Mouse (Mus musculus): ENCODE measurements around the gene Mblac2. TPM values are rescaled to one million over a fixed set of nuclear protein-coding genes. Genes with fewer than 3 reads are reported as not detected.

The Mblac2 gene
- 19.0 TPM for polyA plus RNA-seq (2014; fragmentation: Illumina TruSeq; extraction: RNeasy Lipid Tissue Mini Kit (QIAGEN cat#74804); ENCODE audit: low read depth, low replicate concordance)

DNA sequence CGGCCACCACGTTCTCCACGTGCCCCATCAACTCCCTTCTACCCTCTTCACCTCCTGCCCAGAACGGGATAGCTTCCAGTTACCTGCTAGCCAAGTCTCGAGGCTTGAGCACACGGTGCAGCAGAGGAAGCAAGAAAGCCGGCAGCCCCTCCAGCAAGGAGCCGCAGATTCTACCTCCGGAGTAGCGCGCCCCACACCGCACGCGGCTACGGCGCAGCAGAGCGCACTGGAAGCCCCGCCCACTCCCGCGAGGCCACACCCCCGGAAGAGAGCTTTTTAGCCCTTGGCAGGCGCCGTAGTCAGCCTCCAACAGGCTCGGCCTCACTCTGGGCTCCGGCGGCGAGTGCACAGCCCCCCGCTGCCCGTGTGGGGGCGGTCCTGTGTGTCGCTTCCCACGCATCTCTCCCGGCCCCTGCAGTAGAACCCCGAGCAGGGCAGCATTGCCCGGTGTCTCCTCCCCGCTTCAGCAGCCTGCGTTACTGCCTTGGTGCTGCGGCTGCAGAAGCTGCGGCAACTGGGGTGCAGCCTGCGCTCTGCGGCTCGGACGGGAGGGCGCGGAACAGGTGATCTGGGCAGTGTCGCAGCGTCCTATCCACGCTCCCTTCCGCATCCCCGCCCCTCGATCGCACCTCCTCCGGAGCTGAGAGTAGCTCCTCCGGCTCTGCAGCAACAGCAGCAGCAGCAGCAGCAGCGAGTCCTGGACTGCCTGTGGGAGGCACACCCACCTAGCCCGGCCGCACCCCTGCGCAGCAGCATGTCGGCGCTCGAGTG lies at the start of gene Mblac2, which contains the start of gene Polr3g:
TSS of gene Mblac2 (plus strand) at position 567 of the 771 bp plus-strand sequence.
TSS of gene Polr3g (minus strand) at position 239 of the 771 bp plus-strand sequence.

DNA sequence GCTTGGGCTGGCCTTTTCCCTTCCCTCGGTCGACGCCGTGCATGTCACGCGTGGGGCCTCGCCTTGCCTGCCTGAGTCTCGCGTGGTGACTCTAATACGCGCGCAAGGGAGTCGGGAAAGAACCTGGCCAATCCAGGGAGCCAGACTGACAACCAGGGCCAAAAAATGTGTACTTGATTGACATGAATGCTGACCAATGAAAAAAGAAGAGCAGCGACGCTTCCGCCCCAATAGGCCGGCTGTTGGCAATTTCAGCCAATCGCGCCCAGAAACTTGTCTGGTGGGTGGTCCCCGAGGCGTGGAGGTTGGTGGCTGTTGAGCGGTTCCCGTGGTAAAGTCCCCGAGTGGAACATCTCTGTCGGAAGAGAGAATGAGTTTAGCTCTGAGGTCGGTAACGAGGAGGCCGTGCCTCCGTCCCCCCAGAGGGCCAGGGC lies 71.8 kb downstream of the Mblac2 start, which contains the start of gene Cetn3:
TSS of gene Cetn3 (plus strand) at position 107 of the 434 bp plus-strand sequence.

Other genes with a start within 250 kb of the Mblac2 start
- gene Adgrv1, start 78.2 kb upstream of the Mblac2 start, polyA plus RNA-seq (2014; fragmentation: Illumina TruSeq; extraction: RNeasy Lipid Tissue Mini Kit (QIAGEN cat#74804); ENCODE audit: low read depth, low replicate concordance) = 0.77 TPM
- 59.7 TPM for gene Lysmd3, start 53.7 kb upstream of the Mblac2 start, polyA plus RNA-seq (2014; fragmentation: Illumina TruSeq; extraction: RNeasy Lipid Tissue Mini Kit (QIAGEN cat#74804); ENCODE audit: low read depth, low replicate concordance)
- gene Polr3g, start 328 bp upstream of the Mblac2 start, polyA plus RNA-seq (2014; fragmentation: Illumina TruSeq; extraction: RNeasy Lipid Tissue Mini Kit (QIAGEN cat#74804); ENCODE audit: low read depth, low replicate concordance) = 14.1 TPM
- 227 TPM for gene Cetn3, start 71.7 kb downstream of the Mblac2 start, polyA plus RNA-seq (2014; fragmentation: Illumina TruSeq; extraction: RNeasy Lipid Tissue Mini Kit (QIAGEN cat#74804); ENCODE audit: low read depth, low replicate concordance)

All from kidney, adult 10 weeks (tissue).